Mouse (Mus musculus): ENCODE results near the gene Gm3115. TPM values are rescaled to one million over a fixed set of nuclear protein-coding genes. Genes with fewer than 3 reads are reported as not detected.
A peak's percentile ranks its signal among the peaks of the same experiment; 100 is the strongest.
"Not testable (repeated sequence)": the region's sequence is repeated elsewhere in the genome, so short reads cannot be mapped to it uniquely, and the experiment has no call there.

Gm3115 gene
- total RNA-seq (2012; rRNA removed) = not detected in 2 replicates

GRCm38 (mm10) chr14:4083820-4084219, at the start of gene Gm3115:
Gene Gm3115, plus strand, starts transcription at chr14:4084120.
- H3K4me3 ChIP-seq (ENCODE audit: insufficient read depth in 1 of 2, low read depth in 1 of 2, low read length in 2 of 2, poor library complexity in 1 of 2, severe bottlenecking in 1 of 2) = not testable (repeated sequence)

GRCm38 (mm10) chr14:4110426-4110825, 26.5 kb downstream of the Gm3115 start, which contains the start of gene Gm8108:
Gene Gm8108, plus strand, starts transcription at chr14:4110526.
- H3K36me3 ChIP-seq (ENCODE audit: control insufficient read depth, insufficient read depth, low read length, poor library complexity, severe bottlenecking); H3K4me1 ChIP-seq (ENCODE audit: control insufficient read depth in 2 of 2, insufficient read depth in 2 of 2, low read length in 2 of 2, poor library complexity in 1 of 2); H3K9me3 ChIP-seq (ENCODE audit: control insufficient read depth, insufficient read depth, low read depth, low read length); DNase-seq (ENCODE audit: low read depth, low spot score); in situ Hi-C loops (cut with MboI; ENCODE audit: low sequenced_read_pairs in 2 of 2, unreplicated experiment in 2 of 2): not testable (repeated sequence)
- Histone ChIP-seq H3K27ac (ENCODE audit: insufficient read depth, low read depth, low read length, poor library complexity, severe bottlenecking) (0 out of 2 replicates have a peak within 1 kb of the TSS, but pooled peaks have one; percentile 9), H3K9ac (ENCODE audit: insufficient read depth, low read depth, low read length, poor library complexity, severe bottlenecking) (peak within 1 kb of the TSS; percentile 18; the same call in 1 of the 2 replicates), H3K4me3 (ENCODE audit: insufficient read depth in 1 of 2, low read depth in 1 of 2, low read length in 2 of 2, poor library complexity in 1 of 2, severe bottlenecking in 1 of 2) (peak within 1 kb of the TSS; percentile 54 to 55)

More at GRCm38 (mm10) chr14:4083820-4084219, at the start of gene Gm3115:
- H3K4me1 ChIP-seq (ENCODE audit: control insufficient read depth in 2 of 2, insufficient read depth in 2 of 2, low read length in 2 of 2, poor library complexity in 1 of 2); H3K36me3 ChIP-seq (ENCODE audit: control insufficient read depth, insufficient read depth, low read length, poor library complexity, severe bottlenecking); DNase-seq (ENCODE audit: low read depth, low spot score); H3K9ac ChIP-seq (ENCODE audit: insufficient read depth, low read depth, low read length, poor library complexity, severe bottlenecking); H3K9me3 ChIP-seq (ENCODE audit: control insufficient read depth, insufficient read depth, low read depth, low read length); in situ Hi-C loops (cut with MboI; ENCODE audit: low sequenced_read_pairs in 2 of 2, unreplicated experiment in 2 of 2); H3K27ac ChIP-seq (ENCODE audit: insufficient read depth, low read depth, low read length, poor library complexity, severe bottlenecking): not testable (repeated sequence)

- in situ Hi-C loops (cut with MboI; ENCODE audit: low sequenced_read_pairs in 2 of 2, unreplicated experiment in 2 of 2); H3K36me3 ChIP-seq (ENCODE audit: control insufficient read depth, insufficient read depth, low read length, poor library complexity, severe bottlenecking); DNase-seq (ENCODE audit: low read depth, low spot score); H3K9ac ChIP-seq (ENCODE audit: insufficient read depth, low read depth, low read length, poor library complexity, severe bottlenecking); H3K4me3 ChIP-seq (ENCODE audit: insufficient read depth in 1 of 2, low read depth in 1 of 2, low read length in 2 of 2, poor library complexity in 1 of 2, severe bottlenecking in 1 of 2); H3K27ac ChIP-seq (ENCODE audit: insufficient read depth, low read depth, low read length, poor library complexity, severe bottlenecking); H3K4me1 ChIP-seq (ENCODE audit: control insufficient read depth in 2 of 2, insufficient read depth in 2 of 2, low read length in 2 of 2, poor library complexity in 1 of 2); H3K9me3 ChIP-seq (ENCODE audit: control insufficient read depth, insufficient read depth, low read depth, low read length): not testable (repeated sequence)
Measured at GRCm38 (mm10) chr14:4141646-4142045, 57.7 kb downstream of the Gm3115 start.

Other genes starting within 250 kb of the Gm3115 start
- not detected in 2 replicates for gene Gm3033, start 237.9 kb upstream of the Gm3115 start, total RNA-seq (2012; rRNA removed)
- not detected in 2 replicates for gene Gm2916, start 199.9 kb upstream of the Gm3115 start, total RNA-seq (2012; rRNA removed)
- not detected in 2 replicates for gene Gm3029, start 152.4 kb upstream of the Gm3115 start, total RNA-seq (2012; rRNA removed)
- 0.58 TPM in 1 of 2 replicates, not detected in the other for gene Gm3095, start 120.6 kb upstream of the Gm3115 start, total RNA-seq (2012; rRNA removed)
- gene Gm3099, start 85.7 kb upstream of the Gm3115 start, total RNA-seq (2012; rRNA removed) = not detected in 2 replicates
- gene Gm5796, start 60.2 kb upstream of the Gm3115 start, total RNA-seq (2012; rRNA removed) = 1.4 TPM in 2 replicates
- 1.2 and 1.7 TPM in 2 replicates for gene Gm8108, start 26.4 kb downstream of the Gm3115 start, total RNA-seq (2012; rRNA removed)
- not detected in 2 replicates for gene Gm3127, start 80.9 kb downstream of the Gm3115 start, total RNA-seq (2012; rRNA removed)
- 10.1 and 12.4 TPM in 2 replicates for gene Gm2974, start 98.5 kb downstream of the Gm3115 start, total RNA-seq (2012; rRNA removed)
- gene Gm3138, start 165.5 kb downstream of the Gm3115 start, total RNA-seq (2012; rRNA removed) = not detected in 2 replicates
- 0.54 and 0.85 TPM in 2 replicates for gene Gm3149, start 233.2 kb downstream of the Gm3115 start, total RNA-seq (2012; rRNA removed)